Mouse (Mus musculus) limb, embryonic 14.5 days (tissue): ENCODE data around the gene E2f4. TPM values are rescaled to one million over a fixed set of nuclear protein-coding genes. Genes with fewer than 3 reads are reported as not detected.
A peak's percentile ranks its signal among the peaks of the same experiment; 100 is the strongest.

Source experiments
- ATAC-seq: fragments of 200-750 bp; cut with Nextera tagmentation; 2 replicates; pipeline ENCODE4 v1.8.0; 2017; ENCODE audit warnings: low read depth, moderate number of reproducible peaks, moderate TSS enrichment; ENCODE audit not compliant: low FRiP score
- DNase-seq: peaks from one replicate; pipeline ENCODE4 v3.0.0-alpha.2; 2015; ENCODE audit warnings: low spot score
- H3K27ac ChIP-seq: fragments of 300-500 bp; sonication (generic); replicated peaks from 2 replicates; pipeline ENCODE4 v1.5.1; 2014; ENCODE audit warnings: low read depth, mild to moderate bottlenecking, low read length, moderate library complexity, mixed read lengths
- H3K27me3 ChIP-seq: fragments of 300-500 bp; sonication (generic); 2 replicates; pipeline ENCODE4 v1.6.1; 2014; ENCODE audit warnings: low read length, mixed read lengths; ENCODE audit not compliant: control insufficient read depth, insufficient read depth
- H3K36me3 ChIP-seq: fragments of 300-500 bp; sonication (generic); 2 replicates; pipeline ENCODE4 v1.6.1; 2014; ENCODE audit warnings: mild to moderate bottlenecking, low read length, moderate library complexity, mixed read lengths; ENCODE audit not compliant: control insufficient read depth, insufficient read depth
- H3K4me1 ChIP-seq: fragments of 300-500 bp; sonication (generic); 2 replicates; pipeline ENCODE4 v1.6.1; 2014; ENCODE audit warnings: antibody characterized with exemption, low read length, mixed read lengths; ENCODE audit not compliant: control insufficient read depth, insufficient read depth
- H3K4me2 ChIP-seq: fragments of 300-500 bp; sonication (generic); replicated peaks from 2 replicates; pipeline ENCODE4 v1.6.1; 2014; ENCODE audit warnings: low read depth, mild to moderate bottlenecking, low read length, moderate library complexity; ENCODE audit not compliant: severe bottlenecking
- H3K4me3 ChIP-seq: fragments of 300-500 bp; sonication (generic); replicated peaks from 2 replicates; pipeline ENCODE4 v1.5.1; 2014; ENCODE audit warnings: low read length
- H3K9ac ChIP-seq: fragments of 300-500 bp; sonication (generic); 2 replicates; pipeline ENCODE4 v1.6.1; 2014; ENCODE audit warnings: mild to moderate bottlenecking, low read depth, low read length, moderate library complexity; ENCODE audit not compliant: severe bottlenecking
- H3K9me3 ChIP-seq: fragments of 300-500 bp; sonication (generic); 2 replicates; pipeline ENCODE4 v1.6.1; 2016; ENCODE audit warnings: low read length; ENCODE audit not compliant: control insufficient read depth
- POLR2A ChIP-seq: fragments of 200-500 bp; IDR thresholded peaks from 2 replicates; pipeline ENCODE4 v1.8.0; 2012; ENCODE audit warnings: inconsistent platforms, mild to moderate bottlenecking, moderate library complexity, borderline replicate concordance; ENCODE audit not compliant: insufficient read depth, insufficient read length; ENCODE audit errors: extremely low read depth
- WGBS: fragments of 180-500 bp; shearing (Covaris S2); extraction: QIAGEN DNeasy Blood & Tissue Kit; methylation state at CpG from one replicate; pipeline ENCODE4 v1.1.7; 2014; 5-methylcytosine and 5-hydroxymethylcytosine counted together
- polyA plus RNA-seq, 2 experiments: library from polyadenylated mRNA; depleted of rRNA in 1 of 2; stranded (reverse) in 1 of 2; unstranded in 1 of 2; fragments of >200 nt; fragmentation: Nextera tagmentation in 1 of 2; extraction: Ambion mirVana in 1 of 2; gene quantifications; 2 replicates each; pipeline versions ENCODE4 v1.2.1 to v1.2.3; 2012 to 2014

Gene E2f4
- polyA plus RNA-seq, 2 experiments = 76.2 to 136 TPM

DNA sequence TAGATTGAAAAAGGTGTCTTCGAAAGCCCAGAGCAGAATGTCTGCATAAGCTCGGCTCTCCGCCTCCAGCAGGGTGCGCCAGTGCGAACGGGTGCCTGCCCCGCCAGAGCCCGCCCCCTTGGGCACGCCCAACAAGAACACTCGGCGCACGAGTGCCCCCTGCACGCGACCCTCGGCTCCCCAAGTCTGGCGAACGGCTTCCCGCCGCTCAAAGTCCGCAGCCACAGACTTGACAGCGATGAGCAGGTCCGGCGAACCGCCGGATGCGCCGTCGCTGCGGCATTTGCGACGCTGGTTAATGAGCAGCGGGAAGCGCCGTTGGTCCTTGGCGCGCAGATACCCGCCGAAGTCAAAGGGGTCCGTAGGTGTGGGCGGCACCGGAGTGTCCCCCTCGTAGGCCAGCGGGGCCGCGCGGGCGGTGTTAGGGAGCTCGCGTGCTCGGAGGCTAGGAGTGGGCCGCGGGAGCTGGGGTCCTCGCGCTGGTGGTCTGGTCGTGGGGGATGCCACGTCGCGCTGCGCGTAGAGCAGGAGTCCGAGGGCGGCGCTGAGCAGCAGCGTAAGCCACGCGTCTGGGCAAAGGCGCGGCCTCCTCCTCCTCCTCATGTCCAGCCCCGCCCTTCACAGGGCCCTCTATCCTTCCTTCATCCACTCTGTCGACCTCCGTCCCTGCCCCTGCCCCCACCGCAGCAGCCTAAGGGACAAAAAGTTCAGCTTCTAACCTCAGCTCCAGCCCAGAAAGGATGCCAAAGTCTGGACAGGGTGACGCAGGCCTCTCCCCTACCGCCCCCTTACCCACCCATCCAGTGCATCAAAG is 43.1 kb upstream of the E2f4 start:
- Histone ChIP-seq H3K27me3 (peaks cover 23% of the 10 kb centered on the region), H3K4me1 (peaks cover 20% of the 10 kb centered on the region), H3K9me3 (no peaks in the 10 kb centered on the region), H3K27ac (peak overlapping the region; percentile 91), H3K4me2 (peak overlapping the region; percentile 83), H3K9ac (peak overlapping the region; percentile 83), H3K4me3 (peak overlapping the region; percentile 65), H3K36me3 (peaks cover 43% of the 10 kb centered on the region)
- ATAC-seq (peak; percentile 88), DNase-seq (peak; percentile 90)
- WGBS = under 1% methylated on average over 44 of the region's 74 CpGs
- 0 out of 2 replicates have a peak, but pooled peaks have one; percentile 29 for TF ChIP-seq POLR2A

DNA sequence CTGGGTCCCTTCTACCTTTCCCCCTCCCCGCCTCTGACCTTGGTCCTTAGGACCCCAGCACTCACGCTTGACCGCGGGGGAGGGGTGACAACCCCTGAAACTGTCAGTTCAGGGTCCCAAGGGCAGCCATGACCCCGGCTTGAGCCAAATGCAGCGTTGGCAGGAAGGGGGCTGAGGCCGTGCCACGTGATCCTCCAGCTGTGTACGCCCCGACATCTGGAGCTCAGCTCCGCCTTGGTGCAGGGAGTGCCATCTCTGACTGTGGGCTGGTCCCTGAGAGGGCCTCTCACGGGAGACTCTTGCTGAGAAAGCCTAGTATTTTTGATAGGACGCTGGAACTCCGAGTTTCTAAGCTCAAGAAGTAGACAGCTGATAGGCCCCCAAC is 42.5 kb upstream of the E2f4 start, which contains the start of gene B3gnt9:
TSS of gene B3gnt9 (minus strand) at position 188 of the 385 bp plus-strand sequence.
- peaks cover 29% of the 10 kb centered on the region for H3K27me3 ChIP-seq

DNA sequence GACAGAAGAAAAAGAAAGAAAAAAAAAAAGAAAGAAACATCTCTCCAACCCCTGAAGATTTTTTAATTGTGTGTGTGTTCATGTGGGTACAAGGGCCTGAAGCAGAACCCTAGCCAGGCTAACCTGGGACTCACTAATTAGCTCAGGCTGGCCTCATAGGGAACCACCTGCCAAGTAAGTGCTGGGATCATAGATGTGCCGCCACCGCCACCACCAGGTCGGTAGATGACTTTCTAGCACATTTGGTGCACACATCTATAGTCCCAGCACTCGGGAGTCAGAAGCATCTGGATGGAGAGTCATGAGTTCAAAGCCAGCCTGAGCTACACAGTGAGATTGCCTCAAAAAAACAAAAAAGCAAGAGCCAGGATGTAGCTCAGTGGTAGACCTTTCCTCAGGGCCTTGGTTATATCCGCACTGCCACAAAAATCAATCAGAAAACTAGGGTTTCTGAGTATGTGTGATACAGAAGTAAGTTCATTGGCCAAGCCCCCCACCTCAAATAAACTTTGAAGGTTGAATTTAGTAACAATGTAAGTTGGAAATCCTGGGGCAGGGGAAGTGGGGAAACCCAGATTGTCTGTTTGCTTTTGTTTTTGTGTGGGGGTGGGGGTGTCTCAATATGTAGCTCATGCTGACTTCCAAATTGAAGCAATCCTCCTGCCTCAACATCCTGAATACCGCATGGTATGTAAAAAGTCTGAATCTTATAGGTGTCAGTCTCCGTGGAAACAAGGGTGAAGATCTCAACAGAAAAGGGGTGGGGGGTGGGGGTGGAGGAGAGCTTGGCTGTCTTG is 39.9 kb upstream of the E2f4 start:
- peaks cover 24% of the 10 kb centered on the region for H3K4me1 ChIP-seq
- no peak overlapping the region for H3K27ac ChIP-seq
- H3K4me3 ChIP-seq = no peak overlapping the region
- TF ChIP-seq POLR2A = no peak
- ATAC-seq = no peak
- H3K9ac ChIP-seq = no peak overlapping the region
- no peaks in the 10 kb centered on the region; the same call in 1 of the 2 replicates for H3K9me3 ChIP-seq
- H3K36me3 ChIP-seq = peaks cover 13% of the 10 kb centered on the region
- DNase-seq = no peak
- WGBS = 72% methylated on average over 7 of the region's 7 CpGs
- no peak overlapping the region for H3K4me2 ChIP-seq
- peaks cover 42% of the 10 kb centered on the region for H3K27me3 ChIP-seq

More for the DNA sequence above, 42.5 kb upstream of the E2f4 start, which contains the start of gene B3gnt9:
- H3K4me2 ChIP-seq = peak within 1 kb of the TSS; percentile 83
- DNase-seq (peak; percentile 84), ATAC-seq (peak; percentile 78)
- peak within 1 kb of the TSS; percentile 83 for H3K9ac ChIP-seq
- H3K36me3 ChIP-seq = peaks cover 37% of the 10 kb centered on the region
- peaks cover 24% of the 10 kb centered on the region for H3K4me1 ChIP-seq
- peak within 1 kb of the TSS; percentile 91 for H3K27ac ChIP-seq
- H3K4me3 ChIP-seq = peak within 1 kb of the TSS; percentile 65
- TF ChIP-seq POLR2A = no peak
- no peaks in the 10 kb centered on the region for H3K9me3 ChIP-seq
- under 1% methylated on average over 14 of the region's 14 CpGs for WGBS

DNA sequence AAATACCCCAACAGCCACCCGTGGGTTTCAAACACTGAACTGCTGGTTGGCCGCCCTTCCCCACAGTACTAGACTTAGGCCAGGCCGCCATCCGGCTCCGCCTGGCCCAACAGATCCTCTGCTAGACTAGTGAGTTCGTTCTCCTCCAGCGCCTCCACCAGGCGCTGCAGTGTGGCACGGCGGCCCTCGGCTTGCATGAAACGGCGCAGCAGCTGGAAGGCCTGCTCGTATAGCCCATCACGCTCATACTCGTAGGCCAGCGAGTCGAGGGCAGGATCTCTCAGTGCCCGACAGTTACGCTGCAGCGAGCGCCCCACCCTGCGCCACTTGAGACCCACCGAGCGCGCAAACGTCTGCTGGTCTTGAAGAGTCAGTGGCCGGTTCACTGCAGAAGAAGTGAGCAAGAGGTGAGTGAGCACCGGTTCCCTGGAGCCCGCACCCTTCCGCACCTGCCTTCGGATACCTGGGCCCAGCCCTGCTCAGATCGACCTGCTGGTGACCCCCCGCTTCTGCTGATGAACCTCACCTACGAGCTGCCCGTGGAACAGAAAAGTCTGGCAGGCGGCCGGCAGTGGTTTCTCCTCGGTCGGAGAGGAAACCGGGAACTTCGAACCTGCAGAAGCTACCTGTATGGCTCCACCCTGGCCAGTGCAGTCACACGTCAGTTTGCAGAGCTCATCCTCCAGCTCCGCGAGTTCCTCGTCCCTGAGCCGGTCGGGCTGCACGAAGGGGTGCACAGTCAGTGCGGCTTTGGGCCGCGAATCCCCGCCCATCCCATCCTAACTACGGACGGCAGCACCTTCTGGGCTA is 38.3 kb upstream of the E2f4 start:
- ATAC-seq = no peak
- WGBS = 3% methylated on average over 55 of the region's 55 CpGs
- H3K9ac ChIP-seq = 0 out of 2 replicates have a peak overlapping the region, but pooled peaks have one; percentile 36

More for the DNA sequence above, 38.3 kb upstream of the E2f4 start:
- DNase-seq = no peak
- no peak for TF ChIP-seq POLR2A
- peaks cover 21% of the 10 kb centered on the region for H3K4me1 ChIP-seq
- peak overlapping the region; percentile 38 for H3K4me3 ChIP-seq
- H3K27me3 ChIP-seq = peaks cover 55% of the 10 kb centered on the region
- H3K36me3 ChIP-seq = no peaks in the 10 kb centered on the region
- H3K27ac ChIP-seq = no peak overlapping the region
- no peaks in the 10 kb centered on the region; the same call in 1 of the 2 replicates for H3K9me3 ChIP-seq
- peak overlapping the region; percentile 72 for H3K4me2 ChIP-seq
